Mouse (Mus musculus): ENCODE results near the gene Chpf.

DNA sequence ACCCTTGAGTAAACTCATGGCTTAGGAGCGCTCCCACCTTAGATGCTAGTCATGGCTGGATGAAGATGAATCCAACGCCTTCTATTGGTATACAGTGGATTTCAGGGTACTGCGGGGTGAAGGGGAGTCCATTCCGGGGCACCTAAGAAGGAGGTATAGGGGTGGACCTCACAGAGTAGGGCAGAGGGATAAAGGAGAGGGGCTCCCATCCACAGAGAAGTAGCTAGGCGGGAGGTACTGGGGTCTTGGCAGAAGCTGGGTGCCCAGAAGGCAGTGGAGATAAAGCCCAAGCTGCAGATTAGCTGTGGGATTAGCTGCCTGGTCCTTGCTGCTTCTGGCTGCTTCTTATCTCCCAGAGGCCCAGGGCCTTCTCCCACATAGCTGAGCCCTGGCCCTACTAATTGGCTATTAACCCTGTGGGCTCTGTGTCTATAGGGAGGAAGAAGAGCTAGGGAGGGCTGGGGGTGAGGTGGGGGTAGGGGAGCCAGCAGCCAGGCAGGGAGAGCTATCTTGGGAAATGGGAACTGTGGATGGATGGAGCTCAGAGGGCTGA is 15.4 kb downstream of the Chpf start:
- no peak for TF ChIP-seq EP300 (optimal IDR thresholded peaks at IDR 0.05)
- no peak for TF ChIP-seq CTCF (IDR thresholded peaks at IDR 0.05; ENCODE audit: low read depth)

All from stomach, postnatal 0 days (tissue).